Mouse (Mus musculus): ENCODE data around the gene Hdac1.

Gene Hdac1

GRCm38 (mm10) chr4:129511413-129512096 is 31.0 kb downstream of the Hdac1 start:
- DNase-seq (ENCODE audit: low read depth): no peak

GRCm38 (mm10) chr4:129510723-129511412 is 31.6 kb downstream of the Hdac1 start:
- DNase-seq (ENCODE audit: low read depth): no peak

- DNase-seq (ENCODE audit: low read depth): no peak
Measured at GRCm38 (mm10) chr4:129509650-129510049, 32.9 kb downstream of the Hdac1 start.

- DNase-seq (ENCODE audit: low read depth): no peak
Measured at GRCm38 (mm10) chr4:129508834-129509600, 33.5 kb downstream of the Hdac1 start.

GRCm38 (mm10) chr4:129508237-129508515 is 34.3 kb downstream of the Hdac1 start:
- DNase-seq (ENCODE audit: low read depth): no peak

- peak; percentile 81 for DNase-seq (ENCODE audit: low read depth)
Measured at GRCm38 (mm10) chr4:129507434-129508236, 34.9 kb downstream of the Hdac1 start.

GRCm38 (mm10) chr4:129505511-129505910 is 37.0 kb downstream of the Hdac1 start:
- DNase-seq (ENCODE audit: low read depth): no peak

- DNase-seq (ENCODE audit: low read depth): no peak
Measured at GRCm38 (mm10) chr4:129502901-129503444, 39.5 kb downstream of the Hdac1 start.

- DNase-seq (ENCODE audit: low read depth): no peak
Measured at GRCm38 (mm10) chr4:129502327-129502888, 40.1 kb downstream of the Hdac1 start.

- DNase-seq (ENCODE audit: low read depth): peak; percentile 91
Measured at GRCm38 (mm10) chr4:129500607-129501566, 41.6 kb downstream of the Hdac1 start.

GRCm38 (mm10) chr4:129500017-129500416 is 42.5 kb downstream of the Hdac1 start:
- no peak for DNase-seq (ENCODE audit: low read depth)

GRCm38 (mm10) chr4:129498941-129499340 is 43.6 kb downstream of the Hdac1 start:
- no peak for DNase-seq (ENCODE audit: low read depth)

- DNase-seq (ENCODE audit: low read depth): peak; percentile 79
Measured at GRCm38 (mm10) chr4:129496631-129497030, 45.9 kb downstream of the Hdac1 start.

GRCm38 (mm10) chr4:129495672-129496562 is 46.6 kb downstream of the Hdac1 start:
- peak; percentile 67 for DNase-seq (ENCODE audit: low read depth)

- no peak for DNase-seq (ENCODE audit: low read depth)
Measured at GRCm38 (mm10) chr4:129494681-129495080, 47.8 kb downstream of the Hdac1 start.

- DNase-seq (ENCODE audit: low read depth): peak; percentile 48
Measured at GRCm38 (mm10) chr4:129490972-129491880, 51.3 kb downstream of the Hdac1 start, which contains the start of the genes Tssk3 and Fam229a. TSS of gene Tssk3 (minus strand) at chr4:129491022. TSS of gene Fam229a (plus strand) at chr4:129491190.

- DNase-seq (ENCODE audit: low read depth): no peak
Measured at GRCm38 (mm10) chr4:129481090-129481489, 61.4 kb downstream of the Hdac1 start.

GRCm38 (mm10) chr4:129479863-129480262 is 62.6 kb downstream of the Hdac1 start:
- DNase-seq (ENCODE audit: low read depth): no peak
